Mouse (Mus musculus): ENCODE results near the gene Rlbp1.

Gene Rlbp1

DNA sequence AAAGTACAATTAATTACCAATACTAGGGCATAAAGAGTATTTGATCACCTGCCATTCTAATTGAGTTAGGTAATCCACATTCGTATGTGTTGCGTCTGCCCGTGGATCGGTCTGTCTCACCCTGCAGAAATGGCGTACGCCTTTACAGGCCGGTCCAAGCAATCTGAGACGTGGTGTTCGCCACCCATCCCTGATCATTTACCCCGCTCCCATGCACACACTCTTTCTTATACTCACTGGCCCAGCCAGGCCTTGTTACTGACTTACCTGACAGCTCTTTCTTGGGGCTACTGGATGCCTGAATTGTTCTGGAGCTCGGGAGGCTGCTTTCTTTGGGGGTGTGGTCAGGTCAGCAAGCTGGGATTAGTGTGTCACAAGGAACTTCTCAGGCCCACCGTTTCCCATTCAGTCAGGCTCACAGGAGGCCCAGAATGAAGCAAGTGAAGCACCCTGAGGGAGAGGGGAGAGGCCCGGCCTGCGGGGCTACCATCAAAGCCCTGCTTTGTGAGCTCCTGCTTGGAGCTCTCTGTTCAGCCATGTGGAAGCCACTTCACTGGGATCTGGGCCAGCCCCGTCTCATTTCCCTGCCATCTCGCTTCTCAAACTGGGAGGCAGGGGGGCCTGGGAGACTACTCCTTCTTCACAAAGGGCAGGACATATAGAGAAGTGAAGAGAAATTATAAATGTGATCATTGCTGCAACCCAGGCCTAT lies at the start of gene Rlbp1:
Gene Rlbp1, minus strand, starts transcription at position 627 of the 712 bp plus-strand sequence.
- in situ Hi-C loops (cut with MboI; ENCODE audit: unreplicated experiment in 2 of 2) = loop anchor here in 1 of 2 experiments (5.0 kb wide), 1 partner anchor 86 kb away; no protein-coding TSS in a partner anchor

DNA sequence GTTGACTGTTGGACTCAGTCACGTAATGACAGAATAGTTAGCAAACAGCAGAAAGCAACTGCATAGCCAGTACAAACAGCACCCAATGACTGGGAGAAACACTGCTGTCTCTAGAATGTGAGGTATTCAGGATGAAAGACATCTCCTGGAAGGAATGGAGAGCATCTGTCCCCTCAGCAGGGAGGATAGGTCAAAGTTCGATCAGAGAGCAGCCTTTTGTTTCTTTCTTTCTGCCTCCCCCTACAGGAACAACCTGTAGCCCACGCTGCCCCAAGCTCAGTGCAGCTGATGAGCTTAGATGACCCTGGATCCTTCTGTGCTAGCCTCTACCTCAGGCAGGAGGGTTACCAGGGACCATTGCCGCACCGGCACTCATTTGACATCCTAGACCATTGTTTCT lies 41.4 kb upstream of the Rlbp1 start:
- in situ Hi-C loops (cut with MboI; ENCODE audit: unreplicated experiment in 2 of 2) = no loop called here

DNA sequence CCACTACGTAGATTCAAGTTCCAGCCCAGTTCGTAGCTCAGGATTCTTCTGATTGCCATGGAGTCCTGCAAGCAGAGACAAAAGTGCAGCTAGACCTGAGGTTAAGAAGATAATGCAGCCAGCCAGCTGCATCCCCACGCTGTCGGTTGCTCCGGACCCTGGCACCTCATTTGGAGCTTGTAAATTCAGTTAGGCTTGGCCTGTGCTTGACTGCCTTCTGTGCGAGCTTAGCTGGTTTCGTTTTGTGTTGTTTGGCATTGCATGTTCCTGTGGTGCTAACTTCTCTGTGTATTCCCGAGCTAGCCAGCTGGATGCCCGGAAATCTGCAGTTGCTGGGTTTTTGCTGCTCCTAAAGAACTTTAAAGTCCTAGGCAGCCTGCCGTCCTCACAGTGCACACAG lies 39.0 kb upstream of the Rlbp1 start:
- in situ Hi-C loops (cut with MboI; ENCODE audit: unreplicated experiment in 2 of 2) = no loop called here

DNA sequence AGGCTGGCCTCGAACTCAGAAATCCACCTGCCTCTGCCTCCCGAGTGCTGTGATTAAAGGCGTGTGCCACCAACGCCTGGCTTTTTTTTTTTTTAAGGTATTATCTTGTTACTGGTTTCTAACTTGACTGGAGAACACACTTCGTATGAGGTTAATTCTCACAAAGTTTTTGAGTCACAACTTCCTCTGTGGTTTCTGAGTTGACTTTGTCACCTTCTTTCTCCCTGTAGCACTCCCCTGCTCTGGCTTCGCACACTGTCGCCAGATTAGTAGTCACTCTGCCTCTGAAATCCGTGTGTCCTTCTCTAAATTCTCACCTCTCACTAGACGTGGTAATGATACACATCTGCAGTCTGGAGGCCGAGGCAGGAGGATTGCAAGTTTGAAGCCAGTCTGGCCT lies 36.0 kb upstream of the Rlbp1 start:
- in situ Hi-C loops (cut with MboI; ENCODE audit: unreplicated experiment in 2 of 2) = no loop called here

DNA sequence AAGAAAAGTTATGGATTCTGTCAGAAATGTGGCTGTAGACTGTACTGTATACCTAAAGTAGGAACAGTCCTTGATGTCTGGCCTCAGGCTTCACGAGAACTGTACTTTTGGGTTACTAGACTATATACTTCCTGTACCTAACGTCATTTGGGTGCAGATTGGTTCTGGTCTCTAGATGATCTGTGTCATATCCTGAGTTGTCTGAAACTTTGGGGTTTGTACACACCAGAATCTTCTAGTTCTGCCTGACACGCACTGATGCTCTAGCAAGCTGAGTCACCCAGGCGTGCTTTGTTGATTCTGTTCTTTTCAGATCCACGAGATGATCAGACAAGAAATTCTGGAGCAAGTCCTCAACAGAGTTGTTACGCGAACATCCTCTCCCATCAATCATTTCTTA lies 33.1 kb upstream of the Rlbp1 start:
- in situ Hi-C loops (cut with MboI; ENCODE audit: unreplicated experiment in 2 of 2) = no loop called here

DNA sequence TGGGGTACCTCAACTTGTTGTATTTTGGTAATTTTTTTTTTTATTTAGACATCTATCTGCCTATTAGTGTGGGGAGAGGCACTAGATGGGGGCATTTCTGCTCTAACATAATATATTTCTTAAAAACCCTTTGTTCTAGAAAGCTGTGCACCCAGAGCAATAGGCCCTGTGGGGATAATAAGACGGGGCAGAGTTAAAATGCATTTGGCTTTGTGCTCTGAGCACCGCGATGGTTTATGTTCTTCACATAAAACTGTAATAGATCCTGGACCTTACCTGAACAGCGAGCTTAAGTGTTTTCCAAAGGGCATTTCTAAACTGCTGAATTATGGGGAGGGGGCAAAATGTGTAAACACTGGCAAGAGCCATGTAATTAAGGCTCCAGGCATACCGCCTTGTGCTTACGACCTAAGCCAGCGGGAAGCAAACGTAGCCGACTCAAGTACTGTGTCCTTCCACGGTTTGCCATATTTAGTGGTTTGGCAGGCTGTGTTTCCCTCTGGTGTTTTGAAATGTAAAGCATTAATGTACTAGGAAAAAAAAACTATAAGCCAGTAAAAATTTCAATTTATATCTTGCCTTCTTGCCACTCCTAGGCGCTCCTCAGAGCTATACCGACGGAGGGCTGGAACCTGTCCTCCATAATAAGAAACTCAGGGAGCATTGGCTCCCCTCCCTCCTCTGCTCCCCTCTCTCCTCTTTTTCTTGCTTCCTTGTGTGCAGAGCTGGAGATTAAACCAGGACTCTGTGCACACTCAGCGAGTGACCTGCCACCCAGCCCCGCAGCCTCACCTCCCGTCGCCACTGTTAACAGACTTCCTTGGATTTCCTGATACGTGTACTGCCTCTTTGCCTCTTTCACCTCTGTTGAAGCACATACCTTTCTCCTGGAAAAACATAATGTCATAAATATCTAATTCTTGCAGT lies 27.9 kb upstream of the Rlbp1 start:
- in situ Hi-C loops (cut with MboI; ENCODE audit: unreplicated experiment in 2 of 2) = no loop called here

DNA sequence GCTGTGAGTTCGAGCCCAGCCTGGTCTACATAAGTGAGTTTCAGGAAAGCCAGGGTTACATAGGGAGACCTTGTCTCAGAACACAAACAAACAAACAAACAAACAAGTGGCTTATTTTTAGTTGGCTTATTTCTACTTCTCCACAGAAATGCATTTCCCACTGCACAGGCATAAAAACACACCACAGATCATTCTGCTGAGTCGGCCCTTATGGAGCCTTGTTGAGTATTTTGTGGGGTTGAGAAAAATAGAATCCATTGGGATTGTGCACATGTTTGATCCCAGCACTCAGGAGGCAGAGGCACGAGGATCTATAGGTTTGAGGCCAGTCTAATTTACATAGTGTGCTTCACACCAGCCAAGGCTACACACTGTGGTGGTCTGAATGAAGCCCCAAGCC lies 13.4 kb upstream of the Rlbp1 start:
- in situ Hi-C loops (cut with MboI; ENCODE audit: unreplicated experiment in 2 of 2) = no loop called here

DNA sequence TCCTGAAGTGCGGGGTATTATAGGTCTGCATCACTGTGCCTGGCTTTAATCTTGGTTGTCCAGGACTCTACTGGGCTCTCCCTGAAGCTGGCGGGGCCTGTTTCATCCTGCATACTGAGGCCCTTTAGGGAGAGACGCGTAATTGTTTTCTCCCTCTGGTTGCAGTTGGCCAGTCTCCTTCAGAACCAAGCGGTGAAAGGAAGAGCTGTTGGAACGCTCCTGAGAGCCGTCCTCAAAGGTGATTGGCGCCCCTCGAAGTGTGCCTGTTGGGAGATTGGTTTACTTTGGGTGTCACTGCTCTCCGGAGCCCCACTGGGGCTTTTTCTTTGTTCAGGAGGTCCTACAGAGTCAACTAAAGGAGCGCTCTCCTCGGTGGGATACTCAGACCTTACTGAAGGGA lies 12.1 kb upstream of the Rlbp1 start:
- in situ Hi-C loops (cut with MboI; ENCODE audit: unreplicated experiment in 2 of 2) = loop anchor here in 1 of 2 experiments (10.0 kb wide), 1 partner anchor 66 kb away; the partner anchor contains the start of gene Polg

DNA sequence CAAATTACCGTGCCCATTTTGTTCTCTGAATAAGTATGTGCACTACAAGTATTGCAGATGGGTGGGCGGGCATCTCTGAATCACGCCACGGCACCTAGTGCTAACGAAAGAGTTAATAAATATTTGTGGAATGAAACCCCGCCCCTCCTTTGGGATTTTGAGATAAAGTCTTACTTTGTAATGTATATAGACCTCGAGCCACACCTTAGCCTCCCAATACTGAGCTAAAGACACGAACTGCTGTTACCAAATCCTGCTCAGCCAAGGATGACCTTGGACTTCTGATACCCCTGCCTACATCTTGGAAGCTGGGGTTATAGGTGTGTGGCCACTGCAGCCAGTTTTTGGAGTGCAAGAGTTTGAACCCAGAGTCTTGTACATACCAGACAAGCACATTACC lies 11.6 kb upstream of the Rlbp1 start:
- in situ Hi-C loops (cut with MboI; ENCODE audit: unreplicated experiment in 2 of 2) = loop anchor here in 1 of 2 experiments (10.0 kb wide), 1 partner anchor 66 kb away; the partner anchor contains the start of gene Polg

DNA sequence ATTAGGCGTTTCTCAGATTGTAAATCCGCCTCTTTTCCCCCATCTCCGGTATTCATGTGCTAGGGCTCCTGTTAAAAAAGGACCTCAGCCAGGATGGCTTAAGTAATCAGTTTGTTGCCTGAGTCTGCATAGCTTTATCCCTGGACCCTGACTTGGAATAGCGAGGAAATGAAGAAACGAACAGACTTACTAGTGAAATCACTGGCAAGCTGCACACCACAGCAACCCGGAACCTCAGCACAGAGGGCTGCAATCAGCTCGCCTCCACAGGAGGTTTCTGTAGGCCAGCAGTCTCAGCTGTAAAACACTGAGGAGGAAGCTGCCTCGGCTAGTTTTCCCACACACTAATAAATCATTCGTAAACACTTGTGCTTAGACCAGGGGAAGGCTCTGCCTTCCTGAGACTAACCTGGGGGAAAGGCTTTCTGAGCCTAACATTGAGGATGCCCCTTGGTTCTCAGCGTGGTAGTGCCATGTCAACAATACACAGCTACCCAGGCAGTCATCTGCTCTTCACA lies 10.7 kb upstream of the Rlbp1 start:
- in situ Hi-C loops (cut with MboI; ENCODE audit: unreplicated experiment in 2 of 2) = loop anchor here in 1 of 2 experiments (10.0 kb wide), 1 partner anchor 67 kb away; the partner anchor contains the start of gene Polg

DNA sequence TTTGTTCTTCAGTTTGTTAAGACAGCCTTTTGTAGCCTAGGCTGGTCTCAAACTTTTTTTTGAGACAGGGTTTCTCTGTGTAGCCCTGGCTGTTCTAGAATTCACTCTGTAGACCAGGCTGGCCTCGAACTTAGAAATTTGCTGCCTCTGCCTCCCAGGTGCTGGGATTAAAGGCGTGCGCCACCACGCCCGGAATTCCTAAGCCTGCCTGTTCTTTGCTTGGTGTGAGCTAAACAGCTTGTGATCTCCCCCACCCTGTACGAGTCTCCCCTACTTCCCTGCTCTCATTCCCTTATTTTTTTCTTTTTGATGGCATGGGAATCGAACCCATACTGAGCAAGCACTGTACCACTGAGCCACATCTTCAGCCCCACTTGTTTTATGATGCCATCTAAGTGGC lies 8.3 kb upstream of the Rlbp1 start:
- in situ Hi-C loops (cut with MboI; ENCODE audit: unreplicated experiment in 2 of 2) = loop anchor here in 1 of 2 experiments (10.0 kb wide), 1 partner anchor 70 kb away; the partner anchor contains the start of gene Polg

DNA sequence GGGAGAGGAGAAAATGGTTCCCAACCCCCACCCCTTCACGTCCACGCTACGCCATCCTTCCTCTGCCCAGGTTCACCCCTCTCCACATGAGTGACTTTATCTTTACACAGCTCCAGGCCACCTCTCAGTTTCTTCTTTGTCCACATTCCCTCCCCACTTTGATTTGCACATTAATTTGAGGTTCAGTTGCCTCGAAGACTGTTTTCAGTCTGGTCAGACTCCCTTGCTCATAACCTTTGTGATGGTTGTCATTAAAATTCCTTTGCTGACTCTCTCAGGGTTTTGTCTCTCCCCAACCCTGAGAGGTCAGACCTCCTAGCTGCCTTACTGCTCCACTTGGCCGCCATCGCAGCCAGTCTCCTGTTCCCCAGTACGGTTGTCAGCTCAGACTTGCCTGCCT lies 7.8 kb upstream of the Rlbp1 start:
- in situ Hi-C loops (cut with MboI; ENCODE audit: unreplicated experiment in 2 of 2) = loop anchor here in 1 of 2 experiments (10.0 kb wide), 1 partner anchor 70 kb away; the partner anchor contains the start of gene Polg

DNA sequence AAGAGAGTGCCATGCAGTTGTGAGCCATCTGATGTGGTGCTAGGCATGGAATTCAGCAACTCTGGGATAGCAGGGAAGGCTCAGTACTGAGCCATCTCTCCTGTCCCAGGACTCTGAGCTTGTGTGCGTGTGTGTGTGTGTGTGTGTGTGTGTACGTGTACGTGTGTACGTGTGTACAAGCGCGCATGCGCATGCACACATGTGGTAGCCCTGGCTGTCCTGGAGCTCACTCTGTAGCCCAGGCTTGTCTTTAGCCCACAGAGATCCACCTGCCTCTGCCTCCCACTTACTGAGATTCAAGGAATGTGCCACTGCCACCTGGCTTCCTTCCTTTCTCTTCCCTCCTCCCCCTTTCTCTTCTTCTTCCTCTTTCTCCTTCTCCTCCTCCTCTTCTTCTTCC lies 7.1 kb upstream of the Rlbp1 start:
- in situ Hi-C loops (cut with MboI; ENCODE audit: unreplicated experiment in 2 of 2) = loop anchor here in 1 of 2 experiments (10.0 kb wide), 1 partner anchor 71 kb away; the partner anchor contains the start of gene Polg

DNA sequence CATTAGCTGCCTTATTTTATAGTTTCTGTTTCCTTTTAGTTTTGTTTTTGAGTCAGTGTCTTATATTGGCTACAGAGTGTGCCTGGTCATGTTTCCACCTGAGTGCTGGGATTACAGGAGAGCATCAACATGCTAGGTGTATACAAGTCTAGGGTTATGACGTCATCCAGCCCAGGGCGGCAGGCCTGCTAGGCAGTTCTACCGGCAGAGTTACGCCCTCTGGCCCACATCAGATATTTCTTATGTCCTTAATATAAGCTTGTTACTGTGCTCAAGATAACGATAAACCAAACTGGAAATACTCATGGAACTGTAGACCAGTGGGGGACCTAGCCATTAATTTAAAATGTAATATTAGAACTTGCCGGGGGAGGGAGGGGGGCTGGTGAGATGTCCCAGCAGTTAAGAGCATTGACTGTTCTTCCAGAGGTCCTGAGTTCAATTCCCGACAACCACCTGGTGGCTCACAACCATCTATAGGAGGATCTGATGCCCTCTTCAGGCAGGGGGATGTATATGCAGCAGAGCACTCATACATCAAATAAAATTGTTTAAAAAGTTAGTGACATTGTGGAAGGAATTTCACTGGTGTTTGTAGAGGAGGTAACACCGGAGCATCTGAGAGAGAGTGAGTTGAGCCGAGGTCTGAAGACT lies 6.1 kb upstream of the Rlbp1 start:
- in situ Hi-C loops (cut with MboI; ENCODE audit: unreplicated experiment in 2 of 2) = loop anchor here in 1 of 2 experiments (10.0 kb wide), 1 partner anchor 72 kb away; the partner anchor contains the start of gene Polg

DNA sequence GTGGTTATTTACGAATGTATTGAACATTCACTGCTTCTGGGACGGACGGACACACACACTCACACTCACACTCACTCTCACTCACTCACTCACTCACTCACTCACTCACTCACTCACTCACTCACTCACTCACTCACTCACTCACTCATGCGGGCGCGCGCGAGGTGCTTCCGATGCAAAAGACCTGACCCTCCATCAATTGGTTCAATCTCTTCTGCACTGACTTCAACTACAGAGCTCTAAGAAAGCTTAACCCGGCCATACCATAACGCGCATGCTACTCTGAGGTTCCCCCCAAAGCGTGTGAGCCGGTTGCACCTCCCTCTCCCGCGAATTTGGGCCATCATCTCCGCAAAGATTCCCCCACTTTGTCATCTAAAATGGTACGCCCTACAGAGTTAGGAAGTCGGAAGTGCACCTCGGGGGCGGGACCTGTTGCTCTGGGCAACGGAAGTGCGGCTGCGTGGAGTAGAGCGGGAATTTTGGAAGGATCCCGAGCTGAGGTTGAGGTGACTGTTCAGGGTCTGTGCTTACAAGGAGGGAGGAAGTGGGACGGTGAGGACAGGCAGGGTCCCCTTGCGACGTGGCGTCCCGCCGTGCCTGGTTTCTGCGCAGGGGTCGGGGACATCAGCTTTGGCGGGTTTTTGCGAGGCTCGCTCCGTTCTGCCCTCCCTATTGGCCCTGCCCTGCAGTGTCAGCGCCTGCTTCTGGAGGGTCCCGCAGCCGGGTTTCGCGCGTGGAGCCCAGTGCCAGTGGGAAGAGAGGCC lies 5.2 kb upstream of the Rlbp1 start, which contains the start of gene Fanci:
Gene Fanci, plus strand, starts transcription at position 47 of the 767 bp plus-strand sequence.
- in situ Hi-C loops (cut with MboI; ENCODE audit: unreplicated experiment in 2 of 2) = loop anchor here in 1 of 2 experiments (10.0 kb wide), 1 partner anchor 73 kb away; the partner anchor contains the start of gene Polg

DNA sequence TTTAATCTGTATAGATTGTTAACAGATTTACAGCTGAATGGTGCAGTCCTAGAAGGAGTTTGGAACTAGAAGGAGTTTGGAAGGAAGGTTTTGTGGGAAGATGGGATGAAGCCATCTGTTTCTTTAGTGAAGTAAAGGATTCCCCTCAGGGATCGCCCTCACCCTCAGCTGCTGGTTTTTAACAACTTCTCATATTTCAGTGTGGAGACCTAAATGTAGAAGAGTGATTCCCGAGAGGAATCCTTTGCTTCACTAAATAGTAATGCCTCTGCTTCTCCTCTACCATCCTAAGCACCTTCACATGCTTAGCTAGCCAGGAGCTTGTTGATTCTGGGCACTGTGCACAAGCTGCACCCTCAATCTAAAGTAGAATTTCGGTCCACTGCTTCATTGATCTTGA lies 4.6 kb upstream of the Rlbp1 start:
- in situ Hi-C loops (cut with MboI; ENCODE audit: unreplicated experiment in 2 of 2) = loop anchor here in 1 of 2 experiments (10.0 kb wide), 1 partner anchor 73 kb away; the partner anchor contains the start of gene Polg

DNA sequence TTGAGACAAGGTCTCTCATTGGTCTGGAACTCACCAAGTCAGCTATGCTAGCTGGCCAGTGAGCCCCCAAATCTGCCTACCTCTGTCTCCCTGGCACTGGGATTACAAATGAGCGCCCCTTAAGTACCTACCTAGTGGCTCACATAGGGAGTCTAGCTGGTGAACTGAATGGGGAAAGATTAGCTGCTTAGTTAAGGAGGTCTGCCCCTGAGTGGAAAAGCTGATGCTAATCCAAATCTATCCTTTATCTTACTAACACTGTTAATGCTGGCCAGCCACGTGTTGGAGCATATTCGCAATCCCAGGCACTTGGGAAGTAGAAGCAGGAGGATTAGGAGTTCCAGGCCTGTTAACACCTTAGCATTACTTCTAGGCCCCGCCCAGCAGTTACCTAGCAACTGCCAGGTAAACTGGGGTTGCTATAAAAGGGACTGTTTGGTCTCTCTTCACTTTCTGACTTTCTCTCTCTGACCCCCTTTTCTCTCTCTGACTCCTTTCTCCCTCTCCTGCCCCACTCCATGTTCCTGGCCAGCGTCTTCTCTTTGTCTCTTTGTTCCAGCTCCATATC lies 3.4 kb upstream of the Rlbp1 start:
- in situ Hi-C loops (cut with MboI; ENCODE audit: unreplicated experiment in 2 of 2) = loop anchor here in 1 of 2 experiments (10.0 kb wide), 1 partner anchor 75 kb away; the partner anchor contains the start of gene Polg

DNA sequence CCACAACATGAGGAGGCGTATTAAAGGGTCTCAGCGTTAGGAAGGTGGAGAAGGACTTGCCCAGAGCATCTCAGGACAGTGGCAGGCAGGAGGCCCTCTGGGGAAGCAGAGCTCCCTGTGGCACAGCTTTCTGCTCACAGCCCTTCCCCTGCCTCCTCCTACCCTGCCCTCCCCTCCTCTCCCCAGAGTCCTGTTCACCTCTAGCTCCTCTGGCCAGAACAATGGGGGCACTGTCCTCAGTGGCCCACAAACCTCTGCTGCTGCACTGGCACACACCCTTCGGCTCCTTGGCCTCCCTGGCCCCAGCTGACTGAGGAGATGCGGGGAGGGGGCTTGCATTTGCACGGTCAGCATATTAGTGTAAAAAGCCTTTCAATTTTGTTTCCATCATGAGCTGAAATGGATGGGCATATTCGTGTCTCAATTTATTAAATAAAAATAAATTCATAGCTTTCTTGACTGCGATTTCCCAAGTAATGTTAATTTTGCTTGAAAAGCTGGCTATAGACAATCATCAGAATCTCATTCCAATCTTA lies 1.9 kb upstream of the Rlbp1 start:
- in situ Hi-C loops (cut with MboI; ENCODE audit: unreplicated experiment in 2 of 2) = loop anchor here in 1 of 2 experiments (5.0 kb wide), 1 partner anchor 84 kb away; no protein-coding TSS in a partner anchor

Data from v-Abl transformed pro-B cells (cell line).